Mouse (Mus musculus) embryonic stem cell, embryonic (primary cell): ENCODE measurements around the gene Mmp14.

ENCODE experiments used
- CTCF ChIA-PET, 4 experiments: fragments of 300-600 bp in 2 of 4; fragments of 350-600 bp in 2 of 4; sonication (Branson Sonifier 250); formaldehyde crosslinking; loops; one replicate each; lab custom pipeline; 2022; ENCODE audit warnings: inconsistent platforms in 2 of 4; lab: Charles Lee
- POLR2A ChIA-PET, 4 experiments: fragments of 300-600 bp in 2 of 4; fragments of 350-600 bp in 2 of 4; sonication (Branson Sonifier 250); formaldehyde crosslinking; loops; one replicate each; lab custom pipeline; 2022; ENCODE audit warnings: antibody characterized with exemption in 4 of 4, inconsistent platforms in 1 of 4; lab: Charles Lee

Mmp14 gene

GRCm38 (mm10) chr14:54431334-54432077 lies at the start of gene Mmp14:
Gene Mmp14 (plus strand): TSS chr14:54431612.
- CTCF ChIA-PET, result interaction anchor here in 3 of 4 experiments (0.6 to 2.6 kb wide), 10 partner anchors 8 to 98 kb away, joined by 3 to 11 read pairs (median 5); partner anchors contain the start of gene Slc7a7 (in 2 of the 3)
- POLR2A ChIA-PET, result interaction anchor here (0.5 to 5.4 kb wide), 29 partner anchors 7 to 288 kb away, joined by 3 to 82 read pairs (median 4); partner anchors contain the start of genes Slc7a7 (in 2 of the 4), Abhd4 (in 1 of the 4), Dad1 (in 1 of the 4) and Haus4 (in 1 of the 4)

GRCm38 (mm10) chr14:54381816-54382215 lies 49.6 kb upstream of the Mmp14 start:
- POLR2A ChIA-PET, result interaction anchor here in 3 of 4 experiments (0.6 to 4.8 kb wide), 8 partner anchors 10 to 53 kb away, joined by 3 to 41 read pairs (median 5); no protein-coding TSS in a partner anchor
- CTCF ChIA-PET, result interaction anchor here in 2 of 4 experiments (0.6 to 1.0 kb wide), 2 partner anchors 28 to 51 kb away, joined by 3 to 5 read pairs; no protein-coding TSS in a partner anchor

GRCm38 (mm10) chr14:54382641-54383040 lies 48.8 kb upstream of the Mmp14 start:
- POLR2A ChIA-PET, result interaction anchor here (0.6 to 4.8 kb wide), 38 partner anchors 10 to 191 kb away, joined by 3 to 41 read pairs (median 4); partner anchors contain the start of genes Abhd4 (in 1 of the 4), Dad1 (in 1 of the 4), Lrp10 (in 1 of the 4) and Mrpl52 (in 1 of the 4)
- CTCF ChIA-PET, result interaction anchor here (0.5 to 1.5 kb wide), 13 partner anchors 14 to 154 kb away, joined by 3 to 8 read pairs (median 3); partner anchors contain the start of gene Slc7a7 (in 2 of the 4)

- CTCF ChIA-PET, result interaction anchor here (0.6 to 1.5 kb wide), 15 partner anchors 8 to 258 kb away, joined by 3 to 6 read pairs (median 3); partner anchors contain the start of gene Slc7a7 (in 2 of the 4)
Measured at GRCm38 (mm10) chr14:54383355-54383771, 48.0 kb upstream of the Mmp14 start.

GRCm38 (mm10) chr14:54384396-54384795 lies 47.0 kb upstream of the Mmp14 start:
- ChIA-PET CTCF (interaction anchor here in 2 of 4 experiments (0.6 to 1.4 kb wide), 4 partner anchors 9 to 66 kb away, joined by 3 to 4 read pairs (median 3); no protein-coding TSS in a partner anchor), POLR2A (interaction anchor here in 2 of 4 experiments (0.6 to 3.7 kb wide), 13 partner anchors 10 to 170 kb away, joined by 3 to 18 read pairs (median 6); partner anchors contain the start of genes Haus4 (in 1 of the 2), Oxa1l (in 1 of the 2) and Slc7a7 (in 1 of the 2))

More at GRCm38 (mm10) chr14:54383355-54383771, 48.0 kb upstream of the Mmp14 start:
- POLR2A ChIA-PET, result interaction anchor here (0.7 to 4.8 kb wide), 44 partner anchors 8 to 191 kb away, joined by 3 to 41 read pairs (median 4); partner anchors contain the start of genes Abhd4 (in 1 of the 4), Dad1 (in 1 of the 4), Haus4 (in 1 of the 4) and Lrp10 (in 1 of the 4)

- CTCF ChIA-PET, result interaction anchor here in 2 of 4 experiments (0.6 to 1.5 kb wide), 2 partner anchors 10 to 31 kb away, joined by 4 to 6 read pairs; partner anchors contain the start of gene Slc7a7 (in 1 of the 2)
- POLR2A ChIA-PET, result interaction anchor here in 1 of 4 experiments (0.7 to 1.3 kb wide), 6 partner anchors 10 to 168 kb away, joined by 3 to 6 read pairs (median 3); partner anchors contain the start of genes Haus4 and Oxa1l
Measured at GRCm38 (mm10) chr14:54385968-54386618, 45.3 kb upstream of the Mmp14 start.

- POLR2A ChIA-PET, result interaction anchor here in 1 of 4 experiments (0.7 to 1.3 kb wide), 5 partner anchors 11 to 26 kb away, joined by 3 to 6 read pairs (median 4); partner anchors contain the start of gene Oxa1l
- CTCF ChIA-PET, result interaction anchor here in 3 of 4 experiments (0.6 to 1.5 kb wide), 3 partner anchors 11 to 22 kb away, joined by 3 to 4 read pairs (median 3); no protein-coding TSS in a partner anchor
Measured at GRCm38 (mm10) chr14:54387546-54387945, 43.9 kb upstream of the Mmp14 start.

GRCm38 (mm10) chr14:54390843-54391242 lies 40.6 kb upstream of the Mmp14 start:
- CTCF ChIA-PET, result interaction anchor here in 1 of 4 experiments (0.9 to 1.0 kb wide), 2 partner anchors 15 to 17 kb away, joined by 4 to 5 read pairs; no protein-coding TSS in a partner anchor
- POLR2A ChIA-PET, result interaction anchor here in 1 of 4 experiments (0.7 to 2.2 kb wide), 2 partner anchors 11 to 22 kb away, joined by 3 to 5 read pairs; no protein-coding TSS in a partner anchor

GRCm38 (mm10) chr14:54393794-54394193 lies 37.6 kb upstream of the Mmp14 start:
- ChIA-PET POLR2A (interaction anchor here in 1 of 4 experiments (0.9 to 1.5 kb wide), 3 partner anchors 10 to 18 kb away, joined by 4 to 8 read pairs (median 4); no protein-coding TSS in a partner anchor), CTCF (interaction anchor here in 1 of 4 experiments (0.6 kb wide), 1 partner anchor 54 kb away, joined by 7 read pairs; no protein-coding TSS in a partner anchor)

- CTCF ChIA-PET, result interaction anchor here in 1 of 4 experiments (0.6 kb wide), 2 partner anchors 54 to 155 kb away, joined by 3 to 7 read pairs; no protein-coding TSS in a partner anchor
- POLR2A ChIA-PET, result interaction anchor here in 1 of 4 experiments (0.9 to 1.5 kb wide), 3 partner anchors 11 to 19 kb away, joined by 4 to 8 read pairs (median 4); no protein-coding TSS in a partner anchor
Measured at GRCm38 (mm10) chr14:54394309-54394708, 37.1 kb upstream of the Mmp14 start.

- ChIA-PET POLR2A (interaction anchor here (0.6 to 1.7 kb wide), 10 partner anchors 10 to 162 kb away, joined by 3 to 7 read pairs (median 3); no protein-coding TSS in a partner anchor), CTCF (interaction anchor here in 1 of 4 experiments (0.6 kb wide), 1 partner anchor 590 kb away, joined by 4 read pairs; no protein-coding TSS in a partner anchor)
Measured at GRCm38 (mm10) chr14:54396685-54397084, 34.7 kb upstream of the Mmp14 start.

- ChIA-PET CTCF (no interaction called here), POLR2A (interaction anchor here in 1 of 4 experiments (0.6 kb wide), 1 partner anchor 45 kb away, joined by 3 read pairs; no protein-coding TSS in a partner anchor)
Measured at GRCm38 (mm10) chr14:54397872-54398527, 33.4 kb upstream of the Mmp14 start.

- CTCF ChIA-PET, result no interaction called here
Measured at GRCm38 (mm10) chr14:54398528-54398916, 32.9 kb upstream of the Mmp14 start.

GRCm38 (mm10) chr14:54398921-54399382 lies 32.5 kb upstream of the Mmp14 start:
- ChIA-PET CTCF (no interaction called here), POLR2A (no interaction called here)

More at GRCm38 (mm10) chr14:54398528-54398916, 32.9 kb upstream of the Mmp14 start:
- POLR2A ChIA-PET, result no interaction called here

- CTCF ChIA-PET, result interaction anchor here in 1 of 4 experiments (1.5 kb wide), 1 partner anchor 13 kb away, joined by 3 read pairs; no protein-coding TSS in a partner anchor
- POLR2A ChIA-PET, result interaction anchor here in 2 of 4 experiments (1.0 to 1.3 kb wide), 4 partner anchors 8 to 18 kb away, joined by 3 to 4 read pairs (median 3); no protein-coding TSS in a partner anchor
Measured at GRCm38 (mm10) chr14:54401723-54402122, 29.7 kb upstream of the Mmp14 start.
